Comparison of ENCODE assay signal across 27 mouse cellular contexts in genomic region chr3:157732136-157732940, GRCm38 (mm10).
DNase-seq lines count a peak whose midpoint lies in the region; ATAC-seq and TF ChIP-seq lines count a peak whose summit lies in the region.
"Had no signal": no experiment of that assay in that cellular context is flagged by ENCODE, and none has a peak within 500 bp of the region (broad histone marks: within the 10 kb centered on the region; RNA-seq: fewer than 3 reads in every experiment).

No protein-coding gene starts in this region.

- H3K27me3 ChIP-seq in forebrain, embryonic 11.5 days (ENCODE audit: control insufficient read depth, insufficient read depth, low read length) = no peaks in the 10 kb centered on the region
- no peaks in the 10 kb centered on the region for H3K27me3 ChIP-seq in forebrain, postnatal 0 days (ENCODE audit: insufficient read depth, low read length)
- no peaks in the 10 kb centered on the region for H3K27me3 ChIP-seq in midbrain, embryonic 11.5 days (ENCODE audit: control insufficient read depth, insufficient read depth, low read length)
- H3K27me3 ChIP-seq in midbrain, embryonic 10.5 days (ENCODE audit: low read depth, poor library complexity, severe bottlenecking) = no peaks in the 10 kb centered on the region
- no peaks in the 10 kb centered on the region for H3K27me3 ChIP-seq in hindbrain, embryonic 15.5 days
- H3K27me3 ChIP-seq: heart, embryonic 13.5 days; intestine, embryonic 15.5 days; limb, embryonic 13.5 days; lung, embryonic 15.5 days; midbrain, embryonic 12.5 days; neural tube, embryonic 12.5 days; stomach, embryonic 15.5 days had no signal

- no peak for DNase-seq in forebrain, embryonic 11.5 days (ENCODE audit: low spot score)
- DNase-seq in forebrain, postnatal 0 days = no peak
- DNase-seq in midbrain, embryonic 11.5 days (ENCODE audit: low spot score, missing footprints) = peak; percentile 80
- no peak for DNase-seq in midbrain, embryonic 10.5 days (ENCODE audit: low spot score)
- DNase-seq in brain, embryonic 14.5 days (ENCODE audit: low read depth) = peak; percentile 75
- DNase-seq in spleen, adult 12 weeks (ENCODE audit: low spot score) = no peak
- DNase-seq in frontal cortex, adult 2 months (ENCODE audit: extremely low spot score in 1 of 2, low spot score in 1 of 2) = no peak
- DNase-seq: adrenal gland, adult 2 months; adrenal gland, postnatal 36 days; cerebellum, adult 2 months; cerebellum, postnatal 36 days; gastrocnemius, postnatal 10 days; heart, postnatal 10 days; kidney, adult 2 months; kidney, postnatal 4 days; right cerebral cortex, adult 18-20 months had no signal

- no peaks in the 10 kb centered on the region for H3K36me3 ChIP-seq in forebrain, embryonic 11.5 days (ENCODE audit: control insufficient read depth, insufficient read depth, low read length)
- H3K36me3 ChIP-seq in forebrain, postnatal 0 days (ENCODE audit: insufficient read depth) = no peaks in the 10 kb centered on the region
- no peaks in the 10 kb centered on the region for H3K36me3 ChIP-seq in midbrain, embryonic 11.5 days (ENCODE audit: control insufficient read depth, insufficient read depth, low read length)
- no peaks in the 10 kb centered on the region for H3K36me3 ChIP-seq in midbrain, embryonic 10.5 days
- no peaks in the 10 kb centered on the region for H3K36me3 ChIP-seq in hindbrain, embryonic 15.5 days
- H3K36me3 ChIP-seq: heart, embryonic 13.5 days; intestine, embryonic 15.5 days; limb, embryonic 13.5 days; lung, embryonic 15.5 days; midbrain, embryonic 12.5 days; neural tube, embryonic 12.5 days; stomach, embryonic 15.5 days had no signal

- no peak overlapping the region for H3K9ac ChIP-seq in forebrain, embryonic 11.5 days (ENCODE audit: low read length)
- no peak overlapping the region for H3K9ac ChIP-seq in forebrain, postnatal 0 days
- H3K9ac ChIP-seq in midbrain, embryonic 11.5 days (ENCODE audit: low read length) = no peak overlapping the region
- H3K9ac ChIP-seq in hindbrain, embryonic 15.5 days = no peak overlapping the region
- H3K9ac ChIP-seq: heart, embryonic 13.5 days; intestine, embryonic 15.5 days; limb, embryonic 13.5 days; lung, embryonic 15.5 days; midbrain, embryonic 12.5 days; neural tube, embryonic 12.5 days; stomach, embryonic 15.5 days had no signal

- WGBS in forebrain, embryonic 11.5 days = 51% methylated on average over 4 of the region's 4 CpGs
- WGBS in forebrain, postnatal 0 days = 12% methylated on average over 4 of the region's 4 CpGs
- WGBS in midbrain, embryonic 11.5 days = 75% methylated on average over 4 of the region's 4 CpGs
- 86% methylated on average over 4 of the region's 4 CpGs for WGBS in midbrain, embryonic 10.5 days
- WGBS in hindbrain, embryonic 15.5 days = 44% methylated on average over 4 of the region's 4 CpGs

- H3K4me2 ChIP-seq in forebrain, embryonic 11.5 days (ENCODE audit: low read depth, low read length, severe bottlenecking) = no peak overlapping the region
- H3K4me2 ChIP-seq in forebrain, postnatal 0 days (ENCODE audit: low read depth) = no peak overlapping the region
- H3K4me2 ChIP-seq in midbrain, embryonic 11.5 days = no peak overlapping the region
- no peak overlapping the region for H3K4me2 ChIP-seq in hindbrain, embryonic 15.5 days
- H3K4me2 ChIP-seq: heart, embryonic 13.5 days; intestine, embryonic 15.5 days; limb, embryonic 13.5 days; liver, embryonic 11.5 days; lung, embryonic 15.5 days; midbrain, embryonic 12.5 days; neural tube, embryonic 12.5 days; stomach, embryonic 15.5 days had no signal

- no peaks in the 10 kb centered on the region for H3K9me3 ChIP-seq in forebrain, embryonic 11.5 days (ENCODE audit: control insufficient read depth, low read length)
- no peaks in the 10 kb centered on the region for H3K9me3 ChIP-seq in forebrain, postnatal 0 days (ENCODE audit: low read length)
- H3K9me3 ChIP-seq in midbrain, embryonic 11.5 days (ENCODE audit: control insufficient read depth, low read length) = no peaks in the 10 kb centered on the region
- H3K9me3 ChIP-seq in midbrain, embryonic 10.5 days (replicated peaks) = no peaks in the 10 kb centered on the region
- H3K9me3 ChIP-seq in hindbrain, embryonic 15.5 days = no peaks in the 10 kb centered on the region
- H3K9me3 ChIP-seq: heart, embryonic 13.5 days; intestine, embryonic 15.5 days; limb, embryonic 13.5 days; lung, embryonic 15.5 days; midbrain, embryonic 12.5 days; neural tube, embryonic 12.5 days; stomach, embryonic 15.5 days had no signal

- H3K4me1 ChIP-seq in forebrain, embryonic 11.5 days (replicated peaks; ENCODE audit: control insufficient read depth, insufficient read depth, low read length) = no peaks in the 10 kb centered on the region
- H3K4me1 ChIP-seq in forebrain, postnatal 0 days (ENCODE audit: insufficient read depth) = no peaks in the 10 kb centered on the region
- H3K4me1 ChIP-seq in midbrain, embryonic 11.5 days (ENCODE audit: control insufficient read depth, insufficient read depth, low read length) = no peaks in the 10 kb centered on the region
- H3K4me1 ChIP-seq in midbrain, embryonic 10.5 days = no peaks in the 10 kb centered on the region
- H3K4me1 ChIP-seq in hindbrain, embryonic 15.5 days (replicated peaks) = no peaks in the 10 kb centered on the region
- H3K4me1 ChIP-seq: heart, embryonic 13.5 days; intestine, embryonic 15.5 days; limb, embryonic 13.5 days; lung, embryonic 15.5 days; neural tube, embryonic 12.5 days; stomach, embryonic 15.5 days had no signal

- no peak overlapping the region for H3K27ac ChIP-seq in forebrain, embryonic 11.5 days (ENCODE audit: low read depth, low read length)
- H3K27ac ChIP-seq in forebrain, postnatal 0 days (ENCODE audit: low read depth, low read length) = no peak overlapping the region
- no peak overlapping the region for H3K27ac ChIP-seq in midbrain, embryonic 11.5 days (ENCODE audit: low read depth, low read length)
- H3K27ac ChIP-seq in midbrain, embryonic 10.5 days (replicated peaks) = no peak overlapping the region
- no peak overlapping the region for H3K27ac ChIP-seq in hindbrain, embryonic 15.5 days (replicated peaks)
- H3K27ac ChIP-seq: heart, embryonic 13.5 days; intestine, embryonic 15.5 days; kidney, postnatal 0 days; limb, embryonic 13.5 days; lung, embryonic 15.5 days; midbrain, embryonic 12.5 days; neural tube, embryonic 12.5 days; stomach, embryonic 15.5 days had no signal

- peak; percentile 83 for ATAC-seq in forebrain, embryonic 11.5 days (replicated peaks; ENCODE audit: low FRiP score)
- no peak for ATAC-seq in forebrain, postnatal 0 days
- no peak for ATAC-seq in midbrain, embryonic 11.5 days (ENCODE audit: low FRiP score)
- ATAC-seq in hindbrain, embryonic 15.5 days (ENCODE audit: low FRiP score, low read depth) = peak; percentile 65; the same call in 1 of the 2 replicates
- ATAC-seq: activated CD4-positive, CD25-positive, alpha-beta regulatory T cell, adult 4 months; intestine, embryonic 15.5 days had no signal

- TF ChIP-seq CTCF in forebrain, postnatal 0 days (IDR thresholded peaks at IDR 0.05; ENCODE audit: low read depth) = no peak
- TF ChIP-seq CTCF in brain, embryonic 14.5 days (IDR thresholded peaks at IDR 0.05; ENCODE audit: borderline replicate concordance, extremely low read depth, insufficient read depth, insufficient read length) = no peak

- TF ChIP-seq POLR2A in brain, embryonic 14.5 days (IDR thresholded peaks at IDR 0.05; ENCODE audit: borderline replicate concordance, extremely low read depth, insufficient read depth, insufficient read length, poor library complexity, severe bottlenecking) = no peak

- H3K4me3 ChIP-seq in forebrain, embryonic 11.5 days (ENCODE audit: low read depth, low read length) = no peak overlapping the region
- H3K4me3 ChIP-seq in forebrain, postnatal 0 days (ENCODE audit: low read depth, low read length) = no peak overlapping the region
- no peak overlapping the region for H3K4me3 ChIP-seq in midbrain, embryonic 11.5 days (ENCODE audit: low read depth, low read length)
- no peak overlapping the region for H3K4me3 ChIP-seq in midbrain, embryonic 10.5 days
- no peak overlapping the region for H3K4me3 ChIP-seq in hindbrain, embryonic 15.5 days
- H3K4me3 ChIP-seq: heart, embryonic 13.5 days; intestine, embryonic 15.5 days; limb, embryonic 13.5 days; lung, embryonic 15.5 days; midbrain, embryonic 12.5 days; neural tube, embryonic 12.5 days; stomach, embryonic 15.5 days had no signal

Comparison
In these comparisons a context has a peak if more than half of its experiments do, and no peak if none do; other contexts are left out.
1. ATAC-seq: peak in forebrain, embryonic 11.5 days (single experiment) and hindbrain, embryonic 15.5 days (single experiment); none in forebrain, postnatal 0 days (single experiment) and midbrain, embryonic 11.5 days (single experiment).
2. DNase-seq: peak in midbrain, embryonic 11.5 days (single experiment) and brain, embryonic 14.5 days (single experiment); none in forebrain, embryonic 11.5 days (single experiment), forebrain, postnatal 0 days (single experiment), midbrain, embryonic 10.5 days (single experiment), spleen, adult 12 weeks (single experiment) and frontal cortex, adult 2 months (0 of 2).